In the genomic region with DNA sequence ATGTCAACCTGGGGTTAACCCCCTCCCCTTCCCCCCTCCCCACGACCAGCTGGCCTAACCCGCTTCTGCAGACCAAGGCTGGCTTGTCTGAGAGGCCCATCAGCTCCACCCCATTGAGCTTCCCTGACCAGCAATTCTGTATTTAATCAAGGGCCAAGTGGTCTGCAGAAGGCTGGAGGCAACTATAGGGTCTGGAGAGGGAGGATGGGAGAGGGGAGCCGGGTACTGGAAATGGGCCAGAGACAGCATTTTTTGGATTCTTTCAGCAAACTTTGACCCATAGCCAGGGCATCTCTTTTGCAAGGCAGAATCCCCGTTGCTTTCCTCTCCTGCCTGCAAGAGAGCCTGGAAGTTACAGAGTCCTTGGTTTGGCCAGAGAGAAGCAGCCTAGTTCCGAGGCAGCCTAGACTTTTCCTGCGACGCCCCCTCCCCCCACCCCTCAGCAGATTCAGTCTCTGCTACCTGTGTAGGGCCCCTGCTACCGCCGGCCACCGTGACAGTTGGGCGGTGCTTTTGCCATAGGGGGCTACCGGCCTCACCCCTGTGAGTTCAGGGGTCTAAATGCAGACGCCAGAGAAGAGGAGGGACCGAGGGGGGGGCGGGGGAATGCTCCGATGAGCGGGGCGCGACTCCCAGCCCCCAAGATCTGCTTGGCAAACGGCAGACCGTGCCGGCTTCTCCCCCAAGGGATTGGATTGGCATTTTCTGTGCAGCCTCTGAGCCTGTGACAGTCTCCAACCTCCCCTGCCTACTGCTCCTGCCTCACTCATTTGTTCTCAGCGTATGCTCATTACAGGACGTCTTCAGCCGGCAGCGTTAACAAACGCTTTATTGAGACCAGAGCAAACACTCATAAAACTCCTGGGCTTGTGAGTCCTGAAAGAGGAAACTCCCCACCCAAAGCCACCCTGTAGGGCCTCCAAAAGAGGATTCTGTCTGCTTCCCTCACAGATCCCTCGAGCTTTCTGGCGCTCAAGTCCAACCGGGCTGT, we compare ENCODE assay signal across 9 mouse cellular contexts. TPM values are rescaled to one million over a fixed set of nuclear protein-coding genes. Genes with fewer than 3 reads are reported as not detected.
DNase-seq lines count a peak whose midpoint lies in the region; ATAC-seq and TF ChIP-seq lines count a peak whose summit lies in the region.
"Had no signal": no experiment of that assay in that cellular context is flagged by ENCODE, and none has a peak within 500 bp of the region (broad histone marks: within the 10 kb centered on the region; RNA-seq: fewer than 3 reads in every experiment).

No protein-coding gene starts in this region.

- peaks cover 43% of the 10 kb centered on the region for H3K4me1 ChIP-seq in lung, embryonic 16.5 days (replicated peaks; ENCODE audit: control insufficient read depth, insufficient read depth, low read length)
- 0 out of 2 replicates have a peak, but pooled peaks cover 2% of the 10 kb centered on the region for H3K4me1 ChIP-seq in lung, adult 2 months (ENCODE audit: control insufficient read depth, insufficient read depth, low read length)
- H3K4me1 ChIP-seq in forebrain, embryonic 16.5 days (replicated peaks; ENCODE audit: control insufficient read depth, insufficient read depth, low read length), result peaks cover 40% of the 10 kb centered on the region
- peaks cover 0 to 21% of the 10 kb centered on the region in 2 experiments; a peak in 1 of 4 replicates for H3K4me1 ChIP-seq in liver, embryonic 14.5 days (replicated peaks; ENCODE audit: control insufficient read depth in 2 of 2, insufficient read depth in 2 of 2, low read length in 1 of 2)
- H3K4me1 ChIP-seq in stomach, postnatal 0 days (replicated peaks; ENCODE audit: control insufficient read depth, insufficient read depth), result peaks cover 8% of the 10 kb centered on the region

- H3K27me3 ChIP-seq in lung, embryonic 16.5 days (ENCODE audit: control insufficient read depth, insufficient read depth, low read depth, low read length), result peaks cover 19% of the 10 kb centered on the region
- H3K27me3 ChIP-seq in forebrain, embryonic 16.5 days (replicated peaks; ENCODE audit: control insufficient read depth, insufficient read depth, low read length), result peaks cover 39% of the 10 kb centered on the region
- H3K27me3 ChIP-seq in liver, embryonic 14.5 days (ENCODE audit: control insufficient read depth, insufficient read depth, low read length), result peaks cover 41% of the 10 kb centered on the region
- H3K27me3 ChIP-seq in stomach, postnatal 0 days (ENCODE audit: control insufficient read depth, insufficient read depth, low read length), result peaks cover 4% of the 10 kb centered on the region; the same call in 1 of the 2 replicates

- WGBS in lung, embryonic 16.5 days, result under 1% methylated on average over 27 of the region's 30 CpGs
- 3% methylated on average over 29 of the region's 30 CpGs for WGBS in lung, adult 2 months
- under 1% methylated on average over 29 of the region's 30 CpGs for WGBS in forebrain, embryonic 16.5 days
- WGBS in liver, embryonic 14.5 days (ENCODE audit: insufficient replicate concordance), result 3% methylated on average over 29 of the region's 30 CpGs
- WGBS in stomach, postnatal 0 days, result 2% methylated on average over 29 of the region's 30 CpGs

- DNase-seq in lung, adult 2 months, result no peak
- DNase-seq in liver, embryonic 14.5 days (ENCODE audit: low read depth in 3 of 3, low spot score in 3 of 3), result no peak
- DNase-seq in stomach, postnatal 0 days (ENCODE audit: low spot score), result peak; percentile 25
- no peak for DNase-seq in cerebellum, postnatal 4 days (ENCODE audit: low spot score in 2 of 2)
- no peak for DNase-seq in cerebellum, postnatal 14 days
- no peak for DNase-seq in layer of hippocampus, postnatal 25 days (ENCODE audit: extremely low spot score in 1 of 2, low spot score in 1 of 2)

- TF ChIP-seq POLR2A in lung, adult 2 months (IDR thresholded peaks at IDR 0.05; ENCODE audit: borderline replicate concordance, extremely low read depth, low read depth, low read length), result no peak

- no peak for TF ChIP-seq CTCF in lung, adult 2 months (IDR thresholded peaks at IDR 0.05; ENCODE audit: insufficient read depth, low read length)
- no peak for TF ChIP-seq CTCF in liver, embryonic 14.5 days (IDR thresholded peaks at IDR 0.05; ENCODE audit: low read depth)
- no peak for TF ChIP-seq CTCF in stomach, postnatal 0 days (IDR thresholded peaks at IDR 0.05; ENCODE audit: low read depth)

- TF ChIP-seq EP300 in liver, embryonic 14.5 days (IDR thresholded peaks at IDR 0.05; ENCODE audit: low read depth), result no peak
- TF ChIP-seq EP300 in stomach, postnatal 0 days (optimal IDR thresholded peaks at IDR 0.05), result no peak

- H3K4me2 ChIP-seq in lung, embryonic 16.5 days (ENCODE audit: low read depth, low read length), result peak overlapping the region; percentile 69
- peak overlapping the region; percentile 55 for H3K4me2 ChIP-seq in forebrain, embryonic 16.5 days (ENCODE audit: low read length)
- H3K4me2 ChIP-seq in liver, embryonic 14.5 days (ENCODE audit: low read depth), result peak overlapping the region; percentile 41
- H3K4me2 ChIP-seq in stomach, postnatal 0 days (replicated peaks; ENCODE audit: low read depth), result peak overlapping the region; percentile 58

- no peaks in the 10 kb centered on the region for H3K36me3 ChIP-seq in lung, embryonic 16.5 days (ENCODE audit: control insufficient read depth, insufficient read depth, low read length)
- no peaks in the 10 kb centered on the region for H3K36me3 ChIP-seq in forebrain, embryonic 16.5 days (ENCODE audit: control insufficient read depth, insufficient read depth)
- no peaks in the 10 kb centered on the region for H3K36me3 ChIP-seq in liver, embryonic 14.5 days (replicated peaks; ENCODE audit: control insufficient read depth, insufficient read depth, low read depth)
- no peaks in the 10 kb centered on the region for H3K36me3 ChIP-seq in stomach, postnatal 0 days (ENCODE audit: control insufficient read depth, insufficient read depth, low read length)

- H3K27ac ChIP-seq in lung, embryonic 16.5 days (ENCODE audit: low read length), result peak overlapping the region; percentile 89
- no peak overlapping the region for H3K27ac ChIP-seq in forebrain, embryonic 16.5 days (ENCODE audit: low read length)
- H3K27ac ChIP-seq in liver, embryonic 14.5 days, result no peak overlapping the region
- peak overlapping the region; percentile 40 for H3K27ac ChIP-seq in stomach, postnatal 0 days (replicated peaks)

- peak overlapping the region; percentile 62 for H3K9ac ChIP-seq in lung, embryonic 16.5 days (ENCODE audit: low read length)
- H3K9ac ChIP-seq in forebrain, embryonic 16.5 days (replicated peaks; ENCODE audit: low read depth, low read length), result peak overlapping the region; percentile 53
- H3K9ac ChIP-seq in liver, embryonic 14.5 days (replicated peaks), result no peak overlapping the region
- peak overlapping the region; percentile 55 for H3K9ac ChIP-seq in stomach, postnatal 0 days (ENCODE audit: low read length)

- peak overlapping the region; percentile 36 for H3K4me3 ChIP-seq in lung, embryonic 16.5 days (ENCODE audit: low read length)
- H3K4me3 ChIP-seq in lung, adult 2 months (replicated peaks; ENCODE audit: extremely low read depth, low read depth, low read length), result no peak overlapping the region
- H3K4me3 ChIP-seq in forebrain, embryonic 16.5 days (replicated peaks; ENCODE audit: low read length), result peak overlapping the region; percentile 31
- H3K4me3 ChIP-seq in liver, embryonic 14.5 days (ENCODE audit: insufficient read depth in 1 of 2, low read depth in 2 of 2, low read length in 2 of 2), result no peak overlapping the region
- peak overlapping the region; percentile 24 for H3K4me3 ChIP-seq in stomach, postnatal 0 days (ENCODE audit: low read depth, low read length)

- ATAC-seq in lung, embryonic 16.5 days (ENCODE audit: low read depth), result peak; percentile 50
- peak; percentile 59; the same call in 1 of the 2 replicates for ATAC-seq in forebrain, embryonic 16.5 days
- no peak for ATAC-seq in liver, embryonic 14.5 days (ENCODE audit: insufficient read depth)
- ATAC-seq in stomach, postnatal 0 days (ENCODE audit: low FRiP score, low TSS enrichment), result no peak

- no peaks in the 10 kb centered on the region for H3K9me3 ChIP-seq in lung, embryonic 16.5 days (ENCODE audit: control insufficient read depth, low read length)
- H3K9me3 ChIP-seq in forebrain, embryonic 16.5 days (ENCODE audit: control insufficient read depth, low read length), result no peaks in the 10 kb centered on the region
- no peaks in the 10 kb centered on the region for H3K9me3 ChIP-seq in liver, embryonic 14.5 days (ENCODE audit: control insufficient read depth, low read length)
- no peaks in the 10 kb centered on the region for H3K9me3 ChIP-seq in stomach, postnatal 0 days (ENCODE audit: control insufficient read depth, low read length)

RNA-seq across cellular contexts. Expression of gene Dlk1, which starts 2.9 kb away (rescaled TPM):
- 702 and 746 TPM in 2 replicates for polyA plus RNA-seq in lung, embryonic 16.5 days (2015; fragmentation: Nextera tagmentation; extraction: Ambion mirVana)
- 0.42 and 0.44 TPM in 2 replicates for polyA plus RNA-seq in lung, adult 2 months (2012; rRNA removed)
- polyA plus RNA-seq in forebrain, embryonic 16.5 days (2015; fragmentation: Nextera tagmentation; extraction: Ambion mirVana), result 21.2 and 34.2 TPM in 2 replicates
- polyA plus RNA-seq in liver, embryonic 14.5 days (2012; rRNA removed), result 969 and 1,200 TPM in 2 replicates
- polyA plus RNA-seq in liver, embryonic 14.5 days (2014; fragmentation: Nextera tagmentation; extraction: Ambion mirVana), result 327 and 387 TPM in 2 replicates
- polyA plus RNA-seq in stomach, postnatal 0 days (2015; fragmentation: Nextera tagmentation; extraction: Ambion mirVana), result 183 and 187 TPM in 2 replicates
- total RNA-seq in layer of hippocampus, postnatal 25 days (2021), result 1 to 10 TPM; 3.4 to 6.7 TPM
- total RNA-seq: hematopoietic stem cell, adult 5-6 weeks had no signal

Comparison
In these comparisons a context has a peak if more than half of its experiments do, and no peak if none do; other contexts are left out.
1. H3K4me3 ChIP-seq: peak in lung, embryonic 16.5 days (single experiment), forebrain, embryonic 16.5 days (single experiment) and stomach, postnatal 0 days (single experiment); none in lung, adult 2 months (single experiment) and liver, embryonic 14.5 days (0 of 2).
2. RNA of gene Dlk1, which starts 2.9 kb away (polyA plus RNA-seq): 327 to 1,200 TPM in liver, embryonic 14.5 days, 702 to 746 TPM in lung, embryonic 16.5 days, 183 to 187 TPM in stomach, postnatal 0 days and 21.2 to 34.2 TPM in forebrain, embryonic 16.5 days; 0.42 to 0.44 TPM in lung, adult 2 months; every median in the first group is over 10 times any median in the second.
3. ATAC-seq: peak in lung, embryonic 16.5 days (single experiment) and forebrain, embryonic 16.5 days (single experiment); none in liver, embryonic 14.5 days (single experiment) and stomach, postnatal 0 days (single experiment).
4. H3K27ac ChIP-seq: peak in lung, embryonic 16.5 days (single experiment) and stomach, postnatal 0 days (single experiment); none in forebrain, embryonic 16.5 days (single experiment) and liver, embryonic 14.5 days (single experiment).
5. Peak in every context shown above with its lines, with median percentiles within 50 percentile points of each other: H3K4me2 ChIP-seq.